Mouse (Mus musculus): ENCODE data around the gene Sgk1.
A peak's percentile ranks its signal among the peaks of the same experiment; 100 is the strongest.

GRCm38 (mm10) chr10:21910334-21910733 lies 28.4 kb downstream of the Sgk1 start:
- TF ChIP-seq EP300 (IDR thresholded peaks at IDR 0.05) (peak; percentile 18; the same call in 1 of the 2 replicates), CTCF (IDR thresholded peaks at IDR 0.05) (no peak)

All from lung, postnatal 0 days (tissue).